8 mouse cellular contexts compared by ENCODE assay signal in genomic region chr7:17062389-17062788, GRCm38 (mm10). TPM values are rescaled to one million over a fixed set of nuclear protein-coding genes. Genes with fewer than 3 reads are reported as not detected.
A peak's percentile ranks its signal among the peaks of the same experiment; 100 is the strongest.
DNase-seq lines count a peak whose midpoint lies in the region; ATAC-seq and TF ChIP-seq lines count a peak whose summit lies in the region.

Hif3a (minus strand) TSS chr7:17062427.

- H3K27ac ChIP-seq in intestine, embryonic 14.5 days (ENCODE audit: low read depth), result peak within 1 kb of the TSS; percentile 86
- H3K27ac ChIP-seq in limb, embryonic 15.5 days, result peak within 1 kb of the TSS; percentile 95
- no peak within 1 kb of the TSS for H3K27ac ChIP-seq in midbrain, embryonic 16.5 days (ENCODE audit: low read length)

- no peak for TF ChIP-seq POLR2A in brain, embryonic 14.5 days (IDR thresholded peaks at IDR 0.05; ENCODE audit: borderline replicate concordance, extremely low read depth, insufficient read depth, insufficient read length, poor library complexity, severe bottlenecking)

- WGBS in intestine, embryonic 14.5 days, result 0% methylated on average over 15 of the region's 15 CpGs
- WGBS in limb, embryonic 15.5 days, result 1% methylated on average over 15 of the region's 15 CpGs
- WGBS in midbrain, embryonic 16.5 days, result under 1% methylated on average over 15 of the region's 15 CpGs

- no peak for TF ChIP-seq CTCF in brain, embryonic 14.5 days (IDR thresholded peaks at IDR 0.05; ENCODE audit: borderline replicate concordance, extremely low read depth, insufficient read depth, insufficient read length)

- H3K9me3 ChIP-seq in intestine, embryonic 14.5 days (ENCODE audit: control insufficient read depth, low read length), result no peaks in the 10 kb centered on the region
- no peaks in the 10 kb centered on the region for H3K9me3 ChIP-seq in limb, embryonic 15.5 days
- no peaks in the 10 kb centered on the region for H3K9me3 ChIP-seq in midbrain, embryonic 16.5 days (replicated peaks; ENCODE audit: control insufficient read depth, low read length, poor library complexity, severe bottlenecking)

- peak; percentile 68 for ATAC-seq in intestine, embryonic 14.5 days (replicated peaks; ENCODE audit: low FRiP score, low TSS enrichment, low read depth)
- ATAC-seq in limb, embryonic 15.5 days (ENCODE audit: insufficient number of reproducible peaks, low FRiP score, low TSS enrichment, low read depth), result peak; percentile 84
- peak; percentile 90 for ATAC-seq in midbrain, embryonic 16.5 days

- peak within 1 kb of the TSS; percentile 64 for H3K9ac ChIP-seq in intestine, embryonic 14.5 days (ENCODE audit: low read length)
- peak within 1 kb of the TSS; percentile 48 for H3K9ac ChIP-seq in limb, embryonic 15.5 days
- H3K9ac ChIP-seq in midbrain, embryonic 16.5 days (ENCODE audit: low read depth, low read length), result peak within 1 kb of the TSS; percentile 54

- no peaks in the 10 kb centered on the region for H3K36me3 ChIP-seq in intestine, embryonic 14.5 days (ENCODE audit: control insufficient read depth, insufficient read depth, low read length)
- no peaks in the 10 kb centered on the region for H3K36me3 ChIP-seq in limb, embryonic 15.5 days
- no peaks in the 10 kb centered on the region for H3K36me3 ChIP-seq in midbrain, embryonic 16.5 days (ENCODE audit: control insufficient read depth, insufficient read depth, low read length)

- peaks cover 42% of the 10 kb centered on the region for H3K4me1 ChIP-seq in intestine, embryonic 14.5 days (replicated peaks; ENCODE audit: control insufficient read depth, insufficient read depth, low read length)
- peaks cover 51% of the 10 kb centered on the region for H3K4me1 ChIP-seq in limb, embryonic 15.5 days
- H3K4me1 ChIP-seq in midbrain, embryonic 16.5 days (ENCODE audit: control insufficient read depth, insufficient read depth, low read length), result peaks cover 9% of the 10 kb centered on the region

- peak within 1 kb of the TSS; percentile 65 for H3K4me3 ChIP-seq in intestine, embryonic 14.5 days (ENCODE audit: low read depth, low read length)
- peak within 1 kb of the TSS; percentile 63 for H3K4me3 ChIP-seq in limb, embryonic 15.5 days
- peak within 1 kb of the TSS; percentile 39 for H3K4me3 ChIP-seq in midbrain, embryonic 16.5 days (ENCODE audit: low read depth, low read length)

- peak; percentile 45 to 65 for DNase-seq in adrenal gland, adult (ENCODE audit: inconsistent age in 2 of 2, low spot score in 1 of 2)
- no peak for DNase-seq in adrenal gland, adult 8-10 months
- DNase-seq in brain, embryonic 14.5 days (ENCODE audit: low read depth), result peak; percentile 95
- peak; percentile 69 for DNase-seq in gastrocnemius, postnatal 25 days
- peak; percentile 88 for DNase-seq in intestine, embryonic 14.5 days (ENCODE audit: low spot score)
- DNase-seq in spleen, adult 18-20 months, result no peak

- peak within 1 kb of the TSS; percentile 67 for H3K4me2 ChIP-seq in intestine, embryonic 14.5 days (ENCODE audit: low read length)
- peak within 1 kb of the TSS; percentile 66 for H3K4me2 ChIP-seq in limb, embryonic 15.5 days
- H3K4me2 ChIP-seq in midbrain, embryonic 16.5 days (ENCODE audit: low read length), result peak within 1 kb of the TSS; percentile 51

- no peaks in the 10 kb centered on the region for H3K27me3 ChIP-seq in intestine, embryonic 14.5 days (replicated peaks; ENCODE audit: control insufficient read depth, insufficient read depth, low read length)
- no peaks in the 10 kb centered on the region for H3K27me3 ChIP-seq in limb, embryonic 15.5 days
- H3K27me3 ChIP-seq in midbrain, embryonic 16.5 days (ENCODE audit: control insufficient read depth, insufficient read depth, low read depth, low read length), result peaks cover 4% of the 10 kb centered on the region; the same call in 1 of the 2 replicates

RNA-seq across cellular contexts. Expression of gene Hif3a, which starts in this region (rescaled TPM):
- total RNA-seq in adrenal gland, adult 8-10 months (2022), result 1 to 10 TPM; 2.1 to 5.4 (median 3.7) TPM
- polyA plus RNA-seq in brain, embryonic 14.5 days (2012; rRNA removed), result 4.1 and 6.9 TPM in 2 replicates
- total RNA-seq in gastrocnemius, postnatal 25 days (2021), result 1 to 10 TPM in 1 of 2 experiments, under 1 TPM in 1; 0.97 to 1.3 TPM
- polyA plus RNA-seq in intestine, embryonic 14.5 days (2014; fragmentation: Nextera tagmentation; extraction: Ambion mirVana), result 55.8 and 58.2 TPM in 2 replicates
- 29.0 and 33.4 TPM in 2 replicates for polyA plus RNA-seq in limb, embryonic 15.5 days (2015; fragmentation: Nextera tagmentation; extraction: Ambion mirVana)
- 4.0 and 5.7 TPM in 2 replicates for polyA plus RNA-seq in midbrain, embryonic 16.5 days (2015; fragmentation: Nextera tagmentation; extraction: Ambion mirVana)

Comparison
In these comparisons a context has a peak if more than half of its experiments do, and no peak if none do; other contexts are left out.
1. DNase-seq: peak in adrenal gland, adult (2 of 2), brain, embryonic 14.5 days (single experiment), gastrocnemius, postnatal 25 days (single experiment) and intestine, embryonic 14.5 days (single experiment); none in adrenal gland, adult 8-10 months (single experiment) and spleen, adult 18-20 months (0 of 2).
2. Peak in every context shown above with its lines, with median percentiles within 50 percentile points of each other: ATAC-seq, H3K4me2 ChIP-seq, H3K4me3 ChIP-seq and H3K9ac ChIP-seq.